Mouse (Mus musculus): ENCODE measurements around the gene Tnfaip8l1.

DNA sequence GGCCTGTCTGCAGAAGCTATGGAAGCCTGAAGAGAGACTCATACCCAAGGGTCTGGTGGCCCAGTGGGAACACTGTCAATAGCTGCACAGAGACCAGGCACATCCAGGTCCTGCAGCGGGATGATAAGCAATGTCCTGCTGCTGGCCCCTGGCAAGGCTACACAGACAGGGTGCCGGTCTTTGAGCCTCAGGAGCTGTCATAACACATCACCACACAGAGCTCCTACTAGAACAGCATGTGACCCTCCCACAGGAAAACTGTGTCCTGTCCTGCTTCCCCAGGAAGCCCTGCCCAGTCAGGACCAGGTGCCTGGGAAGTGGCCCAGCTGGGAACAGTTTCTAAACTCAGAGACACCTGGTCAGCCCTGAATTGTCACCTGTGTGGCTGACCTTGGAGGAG lies 48.8 kb downstream of the Tnfaip8l1 start:
- TF ChIP-seq MAFK (IDR thresholded peaks at IDR 0.05; ENCODE audit: borderline replicate concordance, low read depth, low read length) = no peak
- TF ChIP-seq TAL1 (IDR thresholded peaks at IDR 0.05; ENCODE audit: low read length) = no peak
- no peak for TF ChIP-seq POLR2AphosphoS2 (IDR thresholded peaks at IDR 0.05; ENCODE audit: low read length)
- TF ChIP-seq CTCF (IDR thresholded peaks at IDR 0.05 in 2 of 3, conservative IDR thresholded peaks at IDR 0.05 in 1 of 3; ENCODE audit: control insufficient read depth in 1 of 3, insufficient read depth in 1 of 3, low read depth in 2 of 3, low read length in 3 of 3, poor library complexity in 1 of 3, severe bottlenecking in 1 of 3) = no peak
- TF ChIP-seq POLR2A (IDR thresholded peaks at IDR 0.05; ENCODE audit: control insufficient read depth in 1 of 2, insufficient read depth in 1 of 2, low read depth in 1 of 2, low read length in 2 of 2, poor library complexity in 1 of 2) = no peak
- TF ChIP-seq EP300 (IDR thresholded peaks at IDR 0.05; ENCODE audit: low read depth in 1 of 2, low read length in 2 of 2) = no peak
- TF ChIP-seq MYC (IDR thresholded peaks at IDR 0.05; ENCODE audit: low read depth, low read length) = no peak
- no peak for TF ChIP-seq ZC3H11A (IDR thresholded peaks at IDR 0.05; ENCODE audit: low read depth, low read length)
